Mouse (Mus musculus) layer of hippocampus, postnatal 10 days (tissue): ENCODE data around the gene Ptpre. TPM values are rescaled to one million over a fixed set of nuclear protein-coding genes. Genes with fewer than 3 reads are reported as not detected.

Source experiments
- DNase-seq, 2 experiments: peaks; one replicate each; pipeline ENCODE4 v3.0.0; 2021; ENCODE audit warnings: low spot score in 2 of 2
- microRNA-seq, 2 experiments: library from miRNA; unstranded; fragments of <30 nt; microRNA quantifications; one replicate each; pipeline ENCODE4 v1.2.0; 2021
- total RNA-seq, 2 experiments: library from RNA; stranded (reverse); gene quantifications; 2 replicates each; pipeline ENCODE4 v1.2.3; 2021

Ptpre gene
- total RNA-seq, 2 experiments from 2014 or later = 50.6 to 56.8 TPM

DNA sequence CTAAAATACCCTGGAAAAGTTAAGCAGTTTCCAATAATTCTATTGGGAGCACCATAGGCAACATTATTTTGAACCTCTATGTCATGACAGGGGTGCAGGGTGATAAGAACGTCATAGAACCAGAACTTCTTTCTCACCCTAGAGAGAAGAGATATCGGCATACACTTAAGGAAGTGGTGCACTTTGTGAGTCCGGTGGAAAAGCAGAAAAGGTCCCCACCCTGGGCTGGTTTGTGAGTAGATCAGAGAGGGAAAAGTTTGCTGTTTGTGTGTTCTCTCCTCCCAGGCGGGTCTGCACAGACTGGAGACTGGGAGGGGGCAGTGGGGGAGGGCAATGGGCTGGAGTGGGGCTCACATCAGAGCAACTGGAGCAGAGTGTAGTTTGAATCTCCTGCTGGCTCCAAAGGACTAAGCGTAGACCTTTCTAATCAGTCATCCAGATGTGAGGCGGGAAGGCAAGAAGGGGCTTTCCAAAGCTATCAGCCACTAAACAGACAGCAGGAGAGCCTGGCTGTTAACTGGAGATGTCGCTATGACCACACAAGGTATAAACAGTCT is 184.2 kb downstream of the Ptpre start:
- DNase-seq = no peak

GRCm38 (mm10) chr7:135722011-135722838 is 184.9 kb downstream of the Ptpre start:
- DNase-seq = no peak

GRCm38 (mm10) chr7:135723672-135724341 is 186.5 kb downstream of the Ptpre start:
- DNase-seq = peak in 1 of 2 experiments; percentile 20

DNA sequence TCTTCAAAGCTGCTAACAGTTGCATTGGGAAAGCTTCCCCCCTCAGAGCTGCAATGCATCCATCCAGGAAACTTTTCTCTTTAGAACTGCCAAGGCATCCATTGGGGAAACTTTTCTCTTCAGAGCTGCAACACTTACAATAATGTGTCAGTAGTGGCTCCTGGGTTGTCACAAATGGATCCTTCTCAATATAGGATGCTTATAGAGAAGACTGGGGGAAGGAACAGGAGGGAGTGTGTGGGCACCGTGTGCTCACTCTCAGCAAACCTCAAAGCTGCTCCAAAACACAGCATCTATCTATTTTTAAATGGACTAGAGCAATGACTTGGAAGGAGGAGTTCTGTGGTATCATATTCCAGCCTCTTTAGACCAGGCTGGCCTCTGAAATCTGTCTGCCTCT is 189.4 kb downstream of the Ptpre start:
- no peak for DNase-seq

- DNase-seq = no peak
Observed at GRCm38 (mm10) chr7:135728038-135728437, 190.8 kb downstream of the Ptpre start.

GRCm38 (mm10) chr7:135734379-135734778 is 197.1 kb downstream of the Ptpre start:
- no peak for DNase-seq

- no peak for DNase-seq
Observed at GRCm38 (mm10) chr7:135734911-135735646, 197.8 kb downstream of the Ptpre start.

Small RNA genes lying within 50 kb of the gene (microRNA-seq; reads per million reads assigned to microRNA genes)
- 0 reads per million in 2 experiments for gene Mir1962

Other genes starting within 250 kb of the Ptpre start
- gene Foxi2, start 127.2 kb upstream of the Ptpre start, total RNA-seq = not detected
- not detected for gene Clrn3, start 8.8 kb upstream of the Ptpre start, total RNA-seq
- gene Mki67, start 178.9 kb downstream of the Ptpre start, total RNA-seq = 1 to 10 TPM; 9.9 TPM